In genomic region chr15:82127426-82128374, GRCm38 (mm10) we compare ENCODE assay signal across 8 mouse cellular contexts. TPM values are rescaled to one million over a fixed set of nuclear protein-coding genes. Genes with fewer than 3 reads are reported as not detected.
A peak's percentile ranks its signal among the peaks of the same experiment; 100 is the strongest.
DNase-seq lines count a peak whose midpoint lies in the region; ATAC-seq and TF ChIP-seq lines count a peak whose summit lies in the region.

TSS of gene Ccdc134 (plus strand) at chr15:82127922.

- peak within 1 kb of the TSS; percentile 66 for H3K27ac ChIP-seq in forebrain, postnatal 0 days (ENCODE audit: low read depth, low read length)
- H3K27ac ChIP-seq in lung, embryonic 15.5 days = peak within 1 kb of the TSS; percentile 76

- peak within 1 kb of the TSS; percentile 69 for H3K9ac ChIP-seq in forebrain, postnatal 0 days
- peak within 1 kb of the TSS; percentile 58 for H3K9ac ChIP-seq in lung, embryonic 15.5 days

- H3K4me3 ChIP-seq in G1E (ENCODE audit: low read depth, low read length) = peak within 1 kb of the TSS; percentile 82
- peak within 1 kb of the TSS; percentile 80 for H3K4me3 ChIP-seq in forebrain, postnatal 0 days (ENCODE audit: low read depth, low read length)
- H3K4me3 ChIP-seq in lung, embryonic 15.5 days = peak within 1 kb of the TSS; percentile 70

- ATAC-seq in G1E (ENCODE audit: extremely low read depth, insufficient number of reproducible peaks, low FRiP score, poor library complexity, severe bottlenecking) = peak; percentile 95
- ATAC-seq in forebrain, postnatal 0 days = peak; percentile 99
- peak; percentile 99 for ATAC-seq in lung, embryonic 15.5 days (ENCODE audit: borderline replicate concordance, extremely low read depth, low FRiP score, low TSS enrichment)

- peaks cover 38% of the 10 kb centered on the region for H3K36me3 ChIP-seq in G1E (replicated peaks)
- no peaks in the 10 kb centered on the region; the same call in 1 of the 2 replicates for H3K36me3 ChIP-seq in forebrain, postnatal 0 days (ENCODE audit: insufficient read depth)
- no peaks in the 10 kb centered on the region for H3K36me3 ChIP-seq in lung, embryonic 15.5 days

- H3K9me3 ChIP-seq in G1E (replicated peaks) = no peaks in the 10 kb centered on the region
- no peaks in the 10 kb centered on the region for H3K9me3 ChIP-seq in forebrain, postnatal 0 days (ENCODE audit: low read length)
- H3K9me3 ChIP-seq in lung, embryonic 15.5 days = no peaks in the 10 kb centered on the region

- TF ChIP-seq CTCF in G1E (IDR thresholded peaks at IDR 0.05; ENCODE audit: low read depth, low read length) = no peak
- no peak for TF ChIP-seq CTCF in forebrain, postnatal 0 days (IDR thresholded peaks at IDR 0.05; ENCODE audit: low read depth)

- peaks cover 48% of the 10 kb centered on the region for H3K4me1 ChIP-seq in G1E (ENCODE audit: insufficient read depth, low read depth, low read length)
- peaks cover 11% of the 10 kb centered on the region; the same call in 1 of the 2 replicates for H3K4me1 ChIP-seq in forebrain, postnatal 0 days (ENCODE audit: insufficient read depth)
- peaks cover 16% of the 10 kb centered on the region; the same call in 1 of the 2 replicates for H3K4me1 ChIP-seq in lung, embryonic 15.5 days

- H3K4me2 ChIP-seq in forebrain, postnatal 0 days (ENCODE audit: low read depth) = peak within 1 kb of the TSS; percentile 84
- peak within 1 kb of the TSS; percentile 93 for H3K4me2 ChIP-seq in lung, embryonic 15.5 days

- DNase-seq in G1E (ENCODE audit: low spot score) = peak; percentile 93
- peak; percentile 95 to 98 for DNase-seq in cerebellum, adult 18-20 months
- DNase-seq in forebrain, postnatal 0 days = peak; percentile 96
- peak; percentile 97 for DNase-seq in heart, postnatal 4 days
- peak; percentile 92 to 96 for DNase-seq in layer of hippocampus, adult 8-10 months (ENCODE audit: low spot score in 2 of 2)
- peak; percentile 90 for DNase-seq in ovary, adult 18-20 months (ENCODE audit: low spot score)
- peak; percentile 96 for DNase-seq in thymus, postnatal 0 days (ENCODE audit: low spot score)

- WGBS in forebrain, postnatal 0 days = 1% methylated on average over 74 of the region's 74 CpGs
- WGBS in lung, embryonic 15.5 days = 1% methylated on average over 74 of the region's 74 CpGs

- peaks cover 16% of the 10 kb centered on the region for H3K27me3 ChIP-seq in G1E (ENCODE audit: insufficient read depth, low read length)
- no peaks in the 10 kb centered on the region for H3K27me3 ChIP-seq in forebrain, postnatal 0 days (ENCODE audit: insufficient read depth, low read length)
- 0 out of 2 replicates have a peak, but pooled peaks cover 6% of the 10 kb centered on the region for H3K27me3 ChIP-seq in lung, embryonic 15.5 days

RNA-seq across cellular contexts. Expression of gene Ccdc134, which starts in this region (rescaled TPM):
- total RNA-seq in G1E (2014; fragmentation: Nextera tagmentation) (9.0 and 16.7 TPM in 2 replicates), G1E (2017) (29.7 and 31.7 TPM in 2 replicates)
- polyA plus RNA-seq in G1E (2012) = 5.5 and 13.9 TPM in 2 replicates
- total RNA-seq in forebrain, postnatal 0 days (2014; rRNA removed) = 13.0 and 14.7 TPM in 2 replicates
- polyA plus RNA-seq in forebrain, postnatal 0 days (2015; fragmentation: Nextera tagmentation; extraction: Ambion mirVana) = 6.7 and 6.8 TPM in 2 replicates
- 1 to 10 TPM; 6.1 to 8.3 TPM for total RNA-seq in heart, postnatal 4 days (2021)
- total RNA-seq in layer of hippocampus, adult 8-10 months (2022) = 10 to 100 TPM; 10.4 to 14.3 (median 13.0) TPM
- 19.4 and 20.9 TPM in 2 replicates for polyA plus RNA-seq in lung, embryonic 15.5 days (2015; fragmentation: Nextera tagmentation; extraction: Ambion mirVana)
- polyA plus RNA-seq in thymus, postnatal 0 days (2015; fragmentation: Nextera tagmentation; extraction: Ambion mirVana) = 34.1 and 34.4 TPM in 2 replicates

Comparison
In these comparisons a context has a peak if more than half of its experiments do, and no peak if none do; other contexts are left out.
1. Peak in every context shown above with its lines: DNase-seq, ATAC-seq, H3K4me3 ChIP-seq and H3K27ac ChIP-seq.